Mouse (Mus musculus) cerebellum, postnatal 14 days (tissue): Measurements from ENCODE around the gene Apol6.

Experiments
- DNase-seq, 2 experiments: peaks; one replicate each; pipeline ENCODE4 v3.0.0; 2021; ENCODE audit warnings: mixed read lengths in 2 of 2

The Apol6 gene

DNA sequence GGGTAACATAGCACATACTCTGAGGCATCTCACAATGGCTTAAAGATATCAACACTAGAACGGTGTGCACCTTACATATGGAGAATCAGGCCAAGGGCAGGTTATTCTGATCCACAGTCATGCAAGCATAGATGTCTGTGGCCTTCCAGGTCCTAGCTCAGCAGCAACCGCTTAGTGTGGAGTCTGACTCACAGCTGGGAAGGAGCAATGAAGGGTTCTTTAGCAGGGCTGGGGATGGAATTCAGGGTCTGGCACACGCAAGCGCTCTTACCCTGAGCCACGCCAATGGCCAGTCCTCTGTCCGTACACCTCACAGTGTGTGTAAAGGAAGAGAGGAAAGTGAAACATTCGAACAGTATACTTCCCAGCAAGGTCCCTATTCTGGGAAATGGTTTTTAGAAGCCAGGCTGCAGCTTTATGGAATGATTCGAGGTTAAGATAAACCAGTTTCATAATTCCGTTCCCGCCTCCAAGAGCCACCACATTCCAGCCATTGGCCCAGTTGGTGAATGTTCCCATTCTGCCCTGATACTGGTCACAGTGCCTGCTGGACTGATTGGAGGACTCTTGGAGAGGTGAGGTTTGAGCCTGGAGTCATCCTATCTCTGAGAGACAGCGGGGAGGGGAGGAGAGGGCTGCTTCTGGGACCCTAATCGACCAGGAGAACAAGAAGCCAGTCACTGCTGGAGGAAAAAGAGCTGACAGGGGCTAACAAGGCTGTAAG lies at the start of gene Apol6:
TSS of gene Apol6 (plus strand) at position 133 of the 724 bp plus-strand sequence.
- no peak for DNase-seq

DNA sequence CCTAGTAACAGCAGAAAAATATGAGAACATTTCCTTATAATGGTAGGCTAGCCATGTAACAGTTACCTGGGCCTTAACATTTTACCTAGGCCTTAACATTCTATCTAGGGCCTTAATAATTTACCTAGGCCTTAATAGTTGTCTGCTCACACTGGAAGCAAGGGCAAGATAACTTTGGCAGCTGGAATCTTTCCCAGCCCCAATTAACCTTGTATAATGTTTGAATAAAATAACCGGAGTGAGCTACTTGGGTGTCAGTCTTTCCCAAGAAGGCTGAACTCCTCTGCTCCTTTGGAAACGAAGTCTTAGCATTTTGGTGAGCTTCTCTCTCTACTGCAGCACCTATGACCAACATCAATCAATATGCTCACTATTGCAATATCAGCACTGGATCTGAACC lies 46.5 kb upstream of the Apol6 start:
- no peak for DNase-seq

DNA sequence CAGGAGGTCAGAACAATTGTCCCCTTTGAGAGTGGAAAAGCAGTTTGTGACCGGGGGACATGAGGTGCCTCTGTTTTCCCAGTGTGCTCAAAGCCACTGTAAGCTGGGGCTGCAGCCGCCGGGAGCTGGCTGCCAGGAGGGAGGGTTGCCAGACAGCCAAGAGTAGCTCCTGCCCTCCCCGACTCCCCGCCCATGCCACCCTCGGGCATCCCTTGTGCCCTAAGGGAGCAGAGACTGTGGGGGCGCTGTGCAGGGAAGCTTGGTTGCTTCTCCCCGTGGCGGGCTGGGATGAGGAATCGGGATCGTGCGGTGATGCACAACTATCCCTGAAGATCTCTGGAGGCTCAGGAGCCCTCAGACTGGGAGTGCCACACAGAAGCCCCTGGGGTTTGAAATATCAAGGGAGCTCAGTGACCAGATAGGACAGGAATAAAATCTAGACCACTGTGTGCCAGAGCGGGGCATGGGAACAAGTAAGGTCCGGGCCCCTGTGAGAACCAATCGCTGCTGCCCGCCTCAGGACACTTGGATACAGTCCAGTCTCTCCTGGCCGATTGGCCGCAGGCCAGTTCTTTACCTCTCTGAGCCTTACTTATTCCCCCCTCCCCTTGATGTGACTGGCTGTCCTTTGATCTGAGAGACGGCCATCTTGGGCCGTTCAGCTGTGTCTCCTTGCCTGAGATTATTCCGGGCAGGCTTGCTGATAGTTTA lies 45.5 kb upstream of the Apol6 start:
- peak; percentile 26 to 40 for DNase-seq

DNA sequence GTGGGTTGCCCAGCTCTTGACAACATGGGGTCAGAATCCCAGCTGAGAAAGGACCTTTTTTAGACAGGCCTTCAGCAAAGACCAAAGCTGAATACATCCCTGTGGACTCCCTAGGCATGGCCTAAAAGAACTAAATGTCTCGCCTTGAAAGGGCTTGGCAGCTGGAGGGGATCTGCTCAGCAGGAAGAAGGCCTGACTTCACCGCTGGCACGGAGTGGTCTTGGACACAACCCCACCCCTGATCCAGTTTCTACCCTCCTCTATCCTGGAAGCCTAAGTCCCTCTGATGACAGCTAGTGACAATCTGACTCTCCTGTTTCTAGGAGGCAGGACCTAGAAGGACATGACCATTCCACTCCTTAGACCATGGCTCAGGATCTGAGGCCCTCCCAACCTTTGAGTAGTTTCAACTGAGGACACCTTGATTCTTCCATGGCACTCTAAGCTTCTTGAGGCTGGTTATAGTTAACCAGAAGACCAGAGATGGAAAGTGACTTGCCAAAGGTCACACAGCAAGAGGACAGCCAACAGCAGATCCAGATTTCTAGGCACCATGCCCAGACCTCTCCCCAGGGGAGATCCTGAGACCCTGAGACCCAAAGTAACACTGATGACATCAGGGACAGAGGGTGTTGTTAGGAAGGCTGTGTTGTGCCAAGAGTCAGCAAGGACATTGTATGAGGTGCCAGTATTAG lies 41.2 kb upstream of the Apol6 start:
- DNase-seq, result peak; percentile 25 to 53

DNA sequence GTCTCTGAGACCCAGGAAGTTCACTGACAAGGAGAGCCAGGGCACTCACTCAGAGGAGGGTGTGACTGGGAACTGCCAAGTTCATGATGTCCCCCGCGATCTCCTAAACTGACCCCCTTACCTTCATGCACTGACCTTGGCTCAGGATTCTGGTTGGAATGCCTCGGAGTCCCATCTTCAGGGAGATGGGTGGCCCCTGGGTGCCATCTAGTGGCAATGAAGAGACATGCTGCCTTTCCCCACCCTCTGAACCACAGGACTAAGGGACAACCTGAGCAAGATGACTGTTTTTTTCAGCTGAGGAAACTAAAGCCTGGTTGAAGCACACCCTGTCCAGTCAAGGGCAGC lies 40.7 kb upstream of the Apol6 start:
- DNase-seq, result peak; percentile 74 to 76

DNA sequence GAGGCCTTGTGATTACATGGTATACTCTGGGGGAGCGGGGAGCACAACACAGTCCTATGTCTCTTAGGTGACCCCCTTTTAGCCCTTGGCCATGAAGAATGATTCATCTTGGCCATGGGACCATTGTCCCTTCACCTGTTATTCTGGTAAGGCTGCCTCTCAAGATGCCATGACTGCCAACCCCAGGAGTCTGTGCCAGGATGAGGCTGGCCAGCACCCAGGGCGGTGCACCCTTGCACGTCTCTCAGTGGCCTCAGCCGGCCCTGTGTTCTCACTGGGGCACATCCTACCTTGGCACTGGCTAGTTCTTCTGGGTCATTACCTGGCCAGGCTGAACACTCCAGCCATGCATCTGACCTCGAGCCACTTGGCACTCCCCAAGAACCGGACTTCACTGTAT lies 35.7 kb upstream of the Apol6 start:
- DNase-seq, result no peak

DNA sequence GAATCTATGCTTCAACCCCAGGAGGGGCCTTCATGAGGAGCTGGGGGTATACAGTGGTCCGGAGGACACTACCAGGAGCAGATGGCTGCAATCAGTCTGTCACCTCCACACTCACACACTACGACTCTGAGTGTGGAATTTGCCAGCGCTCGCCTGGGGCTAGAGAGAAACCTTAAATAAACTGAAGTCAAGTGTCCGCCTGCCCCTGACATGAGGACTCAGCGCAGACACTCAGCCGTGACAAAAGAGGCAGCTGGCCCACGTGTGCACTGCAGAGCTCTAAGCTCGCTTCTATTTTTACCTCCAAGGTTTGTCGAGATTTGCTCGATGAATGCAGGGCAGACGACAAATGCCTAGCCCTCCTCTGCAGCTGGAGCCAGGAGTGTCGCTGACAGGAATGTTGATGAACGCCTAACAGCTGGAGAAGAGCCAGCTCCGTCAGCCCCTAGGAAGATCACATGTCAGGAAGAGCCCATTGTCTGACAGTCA lies 30.7 kb upstream of the Apol6 start:
- no peak for DNase-seq

DNA sequence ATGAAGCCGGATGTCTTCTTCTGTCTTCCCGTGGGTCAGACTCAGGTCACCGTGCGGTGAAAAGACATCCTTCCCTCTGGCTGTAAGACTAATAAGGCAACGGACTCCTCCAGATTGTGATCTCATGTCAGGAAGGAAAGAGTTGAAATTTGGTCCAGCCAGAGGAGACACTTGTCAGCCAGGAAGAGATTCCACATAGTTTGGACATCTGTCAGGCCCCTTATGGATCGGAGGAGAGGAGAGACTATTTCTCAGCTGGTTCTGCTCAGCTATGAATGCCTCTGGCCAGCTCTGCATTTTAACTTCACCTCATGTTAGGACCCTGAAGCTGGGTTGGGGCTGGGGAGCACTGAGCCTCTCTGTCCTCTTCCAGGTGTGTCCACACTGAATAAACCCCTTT lies 30.1 kb upstream of the Apol6 start:
- no peak for DNase-seq

DNA sequence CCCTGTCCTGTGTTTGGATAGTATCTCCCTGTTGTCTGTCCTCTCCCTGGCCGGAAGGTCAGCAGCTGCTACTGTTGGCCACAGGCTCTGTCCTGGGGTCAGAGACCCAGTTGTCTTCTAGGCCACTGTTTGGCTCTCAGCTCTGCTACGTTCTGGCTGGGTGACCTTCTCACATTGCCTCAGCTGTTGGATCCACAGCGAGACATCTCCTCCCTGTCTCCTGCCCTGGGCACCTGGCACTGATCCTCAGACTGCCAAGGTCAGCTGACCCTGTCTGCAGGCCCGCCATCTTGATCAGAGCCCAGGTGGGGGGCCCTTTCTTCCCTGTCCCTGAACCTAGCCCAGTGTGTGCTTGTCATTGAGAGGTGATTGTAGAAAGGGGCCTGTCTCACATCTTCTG lies 29.5 kb upstream of the Apol6 start:
- DNase-seq, result no peak

DNA sequence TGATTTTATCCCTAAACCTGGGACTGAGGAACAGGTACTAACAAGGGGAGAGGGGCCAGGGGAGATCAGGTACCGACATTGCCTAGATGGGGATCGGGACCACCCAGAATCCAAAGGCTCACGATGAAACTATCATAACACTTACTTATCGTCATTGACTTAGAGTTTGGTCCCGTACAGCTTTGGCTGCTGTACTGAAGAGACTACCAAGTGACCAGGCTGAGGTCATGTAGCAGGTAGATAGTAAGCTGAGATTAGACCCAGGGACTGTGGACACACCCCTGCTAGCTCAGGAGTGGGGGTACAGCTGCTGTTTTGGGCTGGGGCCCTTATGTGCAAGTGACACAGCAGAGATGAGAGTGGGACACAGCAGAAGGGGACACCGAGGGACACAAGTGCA lies 28.0 kb upstream of the Apol6 start:
- no peak for DNase-seq

DNA sequence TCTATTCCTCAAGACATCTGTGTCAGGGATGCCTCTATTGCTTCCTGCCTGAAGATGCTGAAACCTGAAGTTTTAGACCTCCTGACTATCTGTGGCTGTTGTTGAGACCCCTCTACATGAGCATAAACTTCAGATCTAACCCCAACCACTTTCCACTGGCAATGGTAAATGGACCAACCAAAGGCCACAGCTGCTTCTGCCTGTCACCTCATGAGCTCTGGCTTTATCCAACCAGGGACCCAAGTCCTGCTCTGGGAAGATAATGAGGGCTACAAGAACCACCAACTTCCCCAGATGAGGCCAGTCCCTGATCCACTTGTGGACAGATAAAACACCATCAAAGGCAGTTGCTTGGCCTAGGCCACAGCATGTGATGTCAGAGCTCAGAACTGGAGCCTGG lies 26.6 kb upstream of the Apol6 start:
- DNase-seq, result no peak

DNA sequence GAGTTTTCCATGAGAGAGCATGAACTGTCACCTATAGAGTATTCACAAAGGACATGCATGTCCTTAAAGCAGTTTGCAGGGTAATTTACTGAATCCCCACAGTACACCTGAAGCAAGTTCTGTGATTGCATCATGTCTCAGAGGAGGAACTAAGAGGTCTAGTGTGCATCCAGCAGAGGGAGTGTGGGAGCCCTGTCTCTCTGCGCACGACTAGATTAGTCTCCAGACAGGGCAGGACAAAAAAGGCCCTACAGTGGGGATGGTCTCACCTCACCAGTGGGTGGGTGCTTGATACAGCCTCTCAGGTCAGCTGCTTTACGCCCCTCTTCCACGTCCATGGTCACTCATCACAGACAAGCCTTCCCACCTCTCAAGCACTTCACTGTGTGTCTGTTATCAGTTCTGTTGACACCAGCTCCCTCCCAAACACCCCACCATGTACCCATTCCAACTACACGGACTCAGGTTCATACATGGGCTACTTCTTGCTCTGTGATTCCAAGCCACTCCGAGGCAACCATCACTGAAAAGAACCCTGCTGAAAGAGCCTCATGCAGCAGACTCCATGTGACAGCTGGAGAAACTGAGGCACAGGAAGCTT lies 25.7 kb upstream of the Apol6 start:
- DNase-seq, result peak; percentile 35 to 65

DNA sequence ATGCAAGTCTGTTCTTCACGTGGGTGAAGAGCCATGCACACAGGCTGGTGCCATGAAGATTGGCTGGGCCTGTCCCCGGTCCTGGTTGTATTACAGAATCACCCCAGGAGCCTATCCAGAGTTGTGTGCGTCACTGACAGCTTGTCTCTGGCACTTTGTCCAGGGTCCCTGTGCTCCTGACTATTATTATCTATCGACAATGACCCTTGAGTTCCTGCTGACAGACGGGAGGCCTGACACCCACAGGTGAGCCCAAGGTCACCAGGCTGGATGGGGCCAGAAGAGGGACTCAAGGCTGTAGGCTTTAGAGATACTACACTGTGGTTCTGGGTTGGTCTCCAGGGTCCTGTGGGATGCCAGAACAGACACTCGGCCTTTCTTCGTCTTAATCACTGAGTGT lies 25.0 kb upstream of the Apol6 start:
- DNase-seq, result no peak

DNA sequence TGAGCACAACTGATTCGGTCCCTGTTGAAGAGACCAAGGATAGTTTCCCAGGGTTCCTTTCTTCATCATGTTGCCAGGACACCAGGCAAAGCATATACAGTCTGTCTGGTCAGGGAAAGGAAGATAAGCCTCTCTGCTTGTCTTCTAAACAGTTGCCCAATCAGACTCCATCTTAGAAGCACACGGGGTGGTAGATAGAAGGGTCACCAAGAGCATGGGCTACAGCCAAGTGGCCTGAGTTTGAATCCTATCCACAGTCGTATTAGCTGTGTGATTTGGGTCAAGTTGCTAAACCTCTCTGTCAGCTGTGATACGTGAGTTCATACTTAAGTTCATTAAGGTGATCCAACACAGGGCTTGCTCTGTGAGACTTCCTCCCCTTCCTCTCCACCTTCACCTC lies 24.4 kb upstream of the Apol6 start:
- no peak for DNase-seq

DNA sequence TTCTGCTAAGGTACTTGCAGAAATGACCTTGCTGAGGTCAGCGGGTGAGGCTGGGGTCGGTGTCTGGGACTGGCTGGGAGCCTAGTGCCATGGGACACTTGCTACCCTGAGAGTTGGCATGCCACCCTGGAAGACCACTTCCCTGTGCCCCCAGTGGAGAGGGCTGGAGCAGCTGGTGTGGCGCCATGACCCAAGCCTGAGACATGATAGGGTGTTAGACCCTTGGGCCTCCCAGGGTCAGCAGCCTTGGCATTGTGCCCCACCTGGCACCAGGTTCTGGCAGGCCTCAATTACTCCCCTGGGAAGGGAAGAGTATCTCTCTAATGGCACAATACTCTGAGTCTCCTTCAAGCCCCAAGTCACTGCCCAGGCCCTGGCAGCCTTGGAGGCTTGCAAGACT lies 23.5 kb upstream of the Apol6 start:
- DNase-seq, result peak in 1 of 2 experiments; percentile 48

DNA sequence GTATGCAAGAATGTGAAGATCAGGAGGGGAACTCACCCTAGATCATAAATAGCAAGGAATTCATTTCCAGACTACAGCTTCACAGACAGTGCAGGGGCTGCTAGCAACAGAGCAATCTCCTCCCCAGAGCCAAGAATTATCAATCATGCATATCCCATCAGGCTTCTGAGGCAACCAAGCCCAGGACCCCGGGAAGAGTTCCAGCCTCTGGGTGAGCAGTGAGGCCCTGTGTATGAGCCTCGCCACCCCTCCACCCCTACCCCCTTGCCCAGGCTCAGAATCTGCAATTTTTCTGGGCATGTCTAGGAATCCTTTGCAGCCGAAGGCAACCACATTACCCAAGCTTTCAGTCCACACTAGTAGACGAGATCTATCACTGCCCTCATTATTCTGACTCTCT lies 22.7 kb upstream of the Apol6 start:
- peak; percentile 33 to 51 for DNase-seq

DNA sequence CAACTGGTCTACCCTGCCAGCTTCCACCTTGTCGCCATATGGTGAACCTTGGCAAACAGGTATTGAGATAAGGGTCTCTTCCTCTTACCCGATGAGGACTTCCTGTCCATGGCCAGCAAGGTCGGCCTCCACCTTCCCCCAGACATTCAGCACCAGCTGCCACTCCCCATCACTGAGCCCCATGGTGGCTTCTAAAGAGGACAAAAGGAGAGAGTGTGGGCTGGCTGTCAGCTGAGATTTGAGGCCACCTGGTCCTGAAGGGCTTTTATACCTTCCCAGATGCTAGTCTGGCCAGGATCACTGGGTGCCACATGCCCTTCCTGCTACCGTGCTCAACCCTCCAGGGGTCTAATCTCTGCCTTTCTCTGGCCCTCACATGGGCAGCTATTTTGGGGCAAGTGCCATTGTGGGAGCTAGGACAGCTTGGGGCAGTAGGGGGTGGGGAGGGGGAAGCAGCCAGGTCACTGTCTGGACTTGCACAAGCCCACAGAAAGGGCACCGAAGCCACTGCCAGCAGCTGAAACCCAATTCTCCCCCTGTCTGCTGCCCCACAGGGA lies 22.1 kb upstream of the Apol6 start:
- DNase-seq, result peak; percentile 65 to 68

DNA sequence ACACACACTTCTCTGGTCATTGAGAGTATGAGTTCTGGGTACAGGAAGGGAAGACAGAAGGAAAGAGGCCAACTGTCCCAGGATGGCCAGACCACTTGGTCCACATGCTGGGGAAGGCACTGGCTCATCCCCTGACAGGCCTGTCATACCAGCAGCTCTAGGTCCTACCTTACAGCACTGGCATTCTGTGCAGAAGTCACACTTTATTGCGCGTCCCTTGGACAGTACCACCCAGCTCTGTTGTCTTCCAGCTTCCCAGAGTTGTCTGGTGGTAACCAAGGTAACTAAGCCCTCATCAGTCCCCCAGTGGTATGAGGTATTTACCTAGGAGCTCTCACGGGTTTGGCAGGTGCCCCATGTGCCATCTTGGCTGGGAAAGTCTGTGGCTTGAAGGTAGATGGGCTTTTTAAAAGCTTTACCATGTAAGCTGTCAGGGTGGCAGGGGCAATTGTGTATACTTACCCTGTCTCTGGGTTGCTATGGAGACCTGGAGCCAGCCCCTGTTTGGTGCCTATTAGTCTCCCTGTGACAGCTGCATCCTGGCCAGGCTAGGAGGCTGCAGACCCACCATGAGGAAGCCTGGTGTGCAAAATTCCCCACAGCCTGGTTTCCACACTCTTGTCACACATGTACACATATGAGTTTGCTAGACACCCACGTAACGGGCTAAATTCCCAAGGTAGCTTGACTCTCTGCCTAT lies 18.5 kb upstream of the Apol6 start:
- no peak for DNase-seq

DNA sequence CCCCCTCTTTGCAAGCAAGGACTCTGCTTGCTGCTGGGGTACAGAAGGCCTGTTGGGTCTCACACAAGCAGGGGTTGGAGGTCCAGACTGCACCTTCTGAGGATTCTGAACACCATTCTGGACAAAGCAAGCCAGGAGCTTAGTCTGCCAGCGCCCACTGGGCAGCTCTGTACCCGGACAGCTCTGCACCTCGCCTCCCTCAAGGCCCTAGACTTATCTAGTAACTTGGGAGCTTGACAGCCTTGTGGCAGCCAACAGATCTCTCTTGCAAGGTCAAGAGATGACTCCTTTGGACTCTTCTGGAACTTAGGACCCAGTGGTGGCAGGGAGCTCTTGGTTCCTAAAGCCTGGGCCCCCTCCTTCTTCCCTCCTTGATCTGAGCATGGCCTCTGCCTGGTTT lies 17.4 kb upstream of the Apol6 start:
- no peak for DNase-seq

DNA sequence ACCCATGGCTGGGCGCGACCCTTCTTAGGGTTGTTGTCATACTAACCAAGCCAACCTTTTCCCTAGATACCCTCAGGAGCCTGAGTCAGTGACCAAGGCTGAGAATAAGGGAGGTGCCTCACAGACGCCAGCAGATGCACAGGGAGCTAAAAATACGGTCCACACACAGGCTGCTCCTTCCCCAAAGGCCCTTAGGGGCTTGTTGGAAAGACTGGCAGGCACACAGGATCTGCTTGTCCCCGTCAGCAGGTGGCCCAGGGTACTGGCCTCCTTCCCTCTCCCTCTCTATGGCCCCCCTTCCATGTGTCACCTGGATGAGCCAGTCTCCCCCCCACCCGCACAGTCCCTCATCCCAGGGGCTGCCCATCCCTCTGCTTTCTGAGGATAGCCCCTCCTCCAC lies 16.9 kb upstream of the Apol6 start:
- no peak for DNase-seq

DNA sequence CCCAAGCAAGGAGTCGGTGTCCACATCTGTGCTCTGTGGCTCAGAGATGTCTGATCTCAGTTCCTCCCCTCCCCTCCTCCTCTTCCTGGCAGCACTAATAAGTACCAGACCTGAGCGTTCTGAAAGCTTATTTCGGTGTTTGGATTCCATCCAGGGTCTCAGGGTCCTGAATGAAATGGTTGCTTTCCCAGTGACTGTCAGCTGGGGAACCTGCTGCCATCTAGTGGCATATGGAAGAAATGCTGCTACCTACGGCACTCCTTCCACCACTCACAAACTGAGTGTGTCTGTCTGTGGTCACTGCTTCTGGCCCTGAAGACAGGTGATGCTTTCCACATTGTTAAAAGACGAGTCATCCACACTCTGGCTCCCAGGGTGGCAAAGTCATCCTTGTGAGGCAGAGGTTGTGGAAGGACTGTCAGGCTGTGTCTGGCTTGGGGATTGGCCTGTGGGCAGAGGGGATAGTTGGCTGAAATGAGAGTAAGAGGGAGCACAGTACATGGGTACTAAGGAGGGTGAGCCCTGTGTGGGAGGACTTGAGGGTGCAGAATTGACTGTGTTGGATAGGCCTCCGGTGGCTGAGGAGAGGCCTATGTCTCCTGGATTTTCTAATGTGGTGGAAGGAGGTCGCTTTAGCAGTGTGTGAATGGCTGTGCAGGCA lies 15.1 kb upstream of the Apol6 start:
- peak; percentile 83 to 85 for DNase-seq

DNA sequence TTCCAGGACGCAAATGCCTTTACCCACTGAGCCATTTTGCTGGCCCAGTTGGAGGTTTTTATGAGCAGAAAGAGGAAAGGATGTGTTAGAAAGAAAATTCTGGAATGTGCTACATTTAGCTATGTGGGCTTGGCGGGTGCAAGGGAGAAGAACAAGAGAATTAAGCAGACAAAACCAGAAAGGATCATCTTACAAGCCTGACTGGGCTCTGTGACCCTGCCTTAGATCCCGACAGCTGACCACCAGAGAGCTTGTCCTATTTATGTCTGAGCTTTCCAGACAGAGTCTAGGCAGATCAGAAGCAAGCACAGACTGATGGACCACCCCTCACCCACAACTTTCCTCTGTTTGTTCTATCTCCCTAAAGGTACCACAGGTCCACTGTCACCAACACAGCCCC lies 13.3 kb upstream of the Apol6 start:
- no peak for DNase-seq
